Mouse (Mus musculus): ENCODE measurements around the gene Cd99l2.
"Not testable (repeated sequence)": the region's sequence is repeated elsewhere in the genome, so short reads cannot be mapped to it uniquely, and the experiment has no call there.

Cd99l2 gene

GRCm38 (mm10) chrX:71492634-71493278 is at the start of gene Cd99l2:
Gene Cd99l2 (minus strand): TSS chrX:71492849.
- peak; percentile 89 for DNase-seq (ENCODE audit: low spot score)

DNA sequence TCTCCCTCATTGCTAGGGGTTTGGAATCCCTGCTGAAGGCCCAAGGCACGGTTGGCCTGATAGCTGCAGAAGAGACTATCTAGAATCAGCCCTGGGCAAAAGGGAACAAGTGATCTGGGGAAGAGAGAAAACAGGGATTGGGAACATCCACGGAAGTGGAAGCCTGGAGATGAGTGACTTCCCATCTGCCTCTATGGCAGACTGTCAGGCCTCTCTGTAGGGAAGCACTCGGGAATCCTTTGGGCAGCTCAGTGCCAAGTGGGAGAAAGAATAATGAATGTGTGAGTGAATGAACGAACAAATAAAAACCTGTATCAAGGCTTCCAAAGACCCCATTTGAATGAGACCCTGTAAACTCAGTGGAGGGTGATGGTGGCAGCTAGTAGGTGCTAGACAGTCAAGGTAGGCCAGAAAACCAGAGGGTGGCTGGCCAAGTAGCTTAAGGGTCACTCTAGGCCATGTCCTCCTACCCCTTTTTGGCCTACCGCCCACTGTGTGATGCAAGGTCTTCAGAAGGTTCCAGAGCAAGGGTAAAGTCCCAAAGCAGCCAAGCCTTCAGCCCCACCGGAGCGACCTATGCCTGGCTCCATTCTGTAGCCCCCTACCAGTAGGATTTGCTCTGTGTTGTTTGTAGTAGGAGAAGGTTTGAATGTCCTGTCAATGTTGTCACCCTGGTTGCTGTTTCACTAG is 48.3 kb upstream of the Cd99l2 start:
- no peak for DNase-seq (ENCODE audit: low spot score)

DNA sequence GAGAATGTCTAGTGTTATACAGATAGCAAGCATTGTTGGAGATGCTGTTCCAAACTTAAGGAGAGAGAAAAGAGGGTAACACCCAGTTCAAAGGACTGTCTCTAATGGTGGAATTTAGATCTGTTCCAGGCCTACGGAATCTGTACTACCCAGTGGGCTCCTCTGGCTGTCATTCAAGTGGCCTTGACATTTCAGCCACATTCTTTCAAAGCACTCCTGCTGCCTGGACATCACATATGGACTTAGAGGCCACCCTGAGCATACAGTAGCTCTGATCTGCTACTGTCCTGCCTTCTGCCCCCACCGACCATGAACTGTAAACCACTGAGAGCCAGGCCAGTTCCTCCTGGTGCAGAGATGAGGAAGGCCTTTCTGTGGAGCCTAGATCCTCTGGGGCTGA is 45.1 kb upstream of the Cd99l2 start:
- DNase-seq (ENCODE audit: low spot score), result no peak

DNA sequence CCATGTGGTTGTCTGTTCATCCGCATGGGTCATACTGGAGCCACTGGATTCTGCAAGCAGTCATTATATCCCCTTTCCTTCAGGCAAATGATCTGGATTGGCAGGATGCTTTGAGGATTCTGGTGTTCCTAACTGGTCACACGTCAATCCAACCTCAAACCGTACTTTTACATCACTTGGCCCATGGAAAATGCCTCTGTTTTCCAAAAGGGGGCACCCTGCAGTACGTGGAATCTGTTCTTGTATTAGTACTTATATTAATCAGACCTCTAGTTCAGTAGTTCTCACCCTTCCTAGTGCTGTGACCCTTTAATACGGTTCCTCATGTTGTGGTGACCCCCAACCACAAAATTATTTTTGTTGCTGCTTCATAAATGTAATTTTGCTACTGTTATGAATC is 41.5 kb upstream of the Cd99l2 start:
- DNase-seq (ENCODE audit: low spot score), result no peak

- DNase-seq (ENCODE audit: low spot score), result no peak
Measured at GRCm38 (mm10) chrX:71532635-71533034, 40.0 kb upstream of the Cd99l2 start.

DNA sequence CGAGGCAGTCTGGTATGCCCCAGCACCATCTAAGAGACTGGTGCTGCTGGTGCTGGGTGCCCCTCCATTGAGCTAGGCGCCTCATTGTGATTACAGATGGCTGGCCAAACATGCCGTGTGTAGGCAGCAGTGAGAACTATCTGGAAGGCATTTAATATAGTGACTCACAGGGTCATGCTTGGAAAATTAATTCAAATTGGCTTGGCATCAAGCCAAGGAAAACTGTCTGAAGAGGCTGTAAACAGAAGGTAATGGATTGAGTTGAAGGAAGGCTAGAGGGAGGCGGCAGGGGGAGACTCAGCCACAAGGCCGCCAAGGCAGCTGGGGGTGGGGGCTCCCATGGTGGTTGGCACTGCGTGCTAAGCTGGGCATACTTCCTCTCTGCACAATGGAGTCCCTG is 36.0 kb upstream of the Cd99l2 start:
- DNase-seq (ENCODE audit: low spot score), result no peak

DNA sequence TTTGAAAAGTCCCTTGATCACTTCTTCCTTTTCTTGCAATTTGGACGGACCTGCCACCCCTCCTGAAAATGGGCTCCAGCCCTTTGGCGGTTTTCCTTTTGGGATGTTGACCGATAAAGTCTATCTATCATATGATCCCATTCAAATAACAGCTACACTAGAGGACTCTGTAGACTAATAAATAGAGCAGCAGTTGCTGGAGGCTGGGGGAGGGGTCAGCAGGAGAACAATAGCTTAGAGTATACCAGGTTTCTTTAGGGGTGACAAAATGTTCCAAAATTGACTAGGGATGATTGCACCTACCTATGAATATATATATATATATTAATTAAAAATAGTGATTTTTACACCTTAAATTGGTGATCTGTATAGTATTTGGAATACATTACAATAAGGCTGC is 35.5 kb upstream of the Cd99l2 start:
- DNase-seq (ENCODE audit: low spot score), result no peak

DNA sequence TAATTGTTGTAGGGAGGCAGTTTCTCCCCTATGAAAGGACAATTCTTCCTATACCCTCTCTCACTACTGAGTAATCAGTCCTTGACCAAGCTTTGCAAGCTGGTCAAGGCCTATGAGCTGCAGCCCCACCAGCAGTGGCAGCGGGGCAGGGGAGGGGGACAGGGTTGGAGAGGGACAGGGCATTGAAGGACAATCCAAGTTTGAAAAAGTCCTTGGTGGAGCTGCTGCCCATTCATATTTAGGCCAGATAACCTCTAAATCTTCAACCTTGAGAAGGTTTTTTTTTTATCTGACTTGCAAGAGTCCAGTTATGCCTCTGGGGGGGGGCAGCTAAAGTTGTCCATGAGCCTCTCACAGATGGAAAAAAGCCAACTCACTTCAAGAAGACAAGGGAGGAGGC is 34.8 kb upstream of the Cd99l2 start:
- no peak for DNase-seq (ENCODE audit: low spot score)

- DNase-seq (ENCODE audit: low spot score), result no peak
Measured at GRCm38 (mm10) chrX:71525593-71526299, 33.1 kb upstream of the Cd99l2 start.

GRCm38 (mm10) chrX:71524310-71524709 is 31.7 kb upstream of the Cd99l2 start:
- DNase-seq (ENCODE audit: low spot score), result no peak

DNA sequence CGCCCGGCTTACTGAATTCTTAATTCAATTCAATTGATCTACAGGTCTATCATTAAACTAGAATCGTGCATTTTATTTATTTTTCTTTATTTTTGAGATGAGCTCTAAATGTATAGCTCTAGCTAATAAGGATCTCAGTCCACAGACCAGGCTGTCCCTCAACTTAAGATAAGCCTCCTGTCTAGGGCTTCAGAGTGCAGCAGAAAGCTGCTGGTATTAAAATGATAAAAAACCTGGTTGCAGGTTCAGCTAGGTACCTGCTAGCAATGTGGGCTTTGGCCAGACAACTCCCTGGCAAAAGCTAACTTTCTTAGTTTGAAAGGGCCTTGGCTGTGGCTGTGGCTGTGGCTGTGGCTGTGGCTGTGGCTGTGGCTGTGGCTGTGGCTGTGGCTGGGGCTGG is 30.2 kb upstream of the Cd99l2 start:
- no peak for DNase-seq (ENCODE audit: low spot score)

GRCm38 (mm10) chrX:71519252-71519651 is 26.6 kb upstream of the Cd99l2 start:
- DNase-seq (ENCODE audit: low spot score), result no peak

DNA sequence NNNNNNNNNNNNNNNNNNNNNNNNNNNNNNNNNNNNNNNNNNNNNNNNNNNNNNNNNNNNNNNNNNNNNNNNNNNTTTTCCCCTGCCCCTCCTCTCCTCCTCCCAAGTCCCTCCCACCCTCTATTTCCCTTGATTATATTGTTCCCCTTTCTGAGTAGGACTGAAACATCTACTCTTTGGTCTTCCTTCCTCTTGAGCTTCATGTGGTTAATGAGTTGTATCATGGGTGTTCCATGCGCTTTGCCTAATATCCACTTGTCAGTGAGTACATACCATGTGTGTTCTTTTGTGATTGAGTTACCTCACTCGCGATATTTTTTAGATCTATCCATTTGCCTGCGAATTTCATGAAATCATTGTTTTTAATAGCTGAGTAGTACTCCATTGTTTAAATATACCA is 13.9 kb upstream of the Cd99l2 start:
- DNase-seq (ENCODE audit: low spot score), result not testable (repeated sequence)

GRCm38 (mm10) chrX:71493279-71493656 is 619 bp upstream of the Cd99l2 start:
- DNase-seq (ENCODE audit: low spot score), result peak; percentile 33

DNA sequence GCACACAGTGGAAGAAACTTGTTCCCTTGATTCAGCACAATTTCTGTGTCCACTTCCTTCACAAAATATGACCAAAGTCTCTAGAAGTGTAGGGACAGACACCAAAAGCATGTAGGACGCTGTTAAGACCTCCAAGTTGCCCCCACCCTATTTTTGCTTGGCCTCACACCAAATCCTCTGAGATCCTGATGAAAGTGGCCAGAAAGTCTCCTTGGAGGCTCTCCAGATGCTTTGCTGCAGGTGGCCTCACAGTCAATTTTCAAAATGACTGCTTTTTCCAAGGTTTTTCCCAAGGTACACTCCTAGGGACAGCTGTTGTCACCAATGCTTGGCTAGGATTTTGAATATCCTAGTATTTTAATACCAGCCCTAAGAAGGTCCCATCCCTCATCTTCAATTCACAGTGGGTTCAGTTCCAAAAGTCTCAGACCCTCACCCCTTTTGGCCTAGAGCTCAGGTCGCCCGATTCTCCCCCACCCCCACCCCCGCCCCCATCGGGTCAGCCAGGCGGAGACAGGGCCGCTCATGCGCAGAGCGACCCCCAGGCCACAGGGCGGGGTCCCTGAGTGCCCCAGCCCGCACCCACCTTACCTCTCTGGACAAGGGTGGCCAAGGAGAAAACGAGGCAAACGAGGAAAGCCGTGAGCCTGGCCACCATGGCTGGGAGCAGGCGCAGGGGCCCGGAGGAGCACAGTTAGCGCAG is 567 bp downstream of the Cd99l2 start:
- no peak for DNase-seq (ENCODE audit: low spot score)

DNA sequence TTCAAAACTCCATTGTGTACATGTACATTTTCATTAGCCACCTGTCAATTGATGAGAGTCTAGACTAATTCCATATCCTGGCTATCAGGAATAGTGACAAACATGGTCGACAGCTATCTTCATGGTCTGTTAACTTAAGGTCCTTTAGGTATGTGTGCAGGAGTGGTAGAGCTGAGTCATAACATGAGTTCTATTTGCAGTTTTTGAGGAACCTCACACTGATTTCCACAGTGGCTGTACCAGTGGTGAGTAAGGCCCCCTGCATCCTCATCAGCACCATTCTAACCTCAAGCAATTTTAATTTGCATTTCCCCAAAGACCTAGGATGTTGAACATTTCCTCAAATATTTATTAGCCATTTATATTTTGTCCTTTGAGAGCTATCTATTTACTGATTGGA is 3.3 kb downstream of the Cd99l2 start:
- no peak for DNase-seq (ENCODE audit: low spot score)

- DNase-seq (ENCODE audit: low spot score), result no peak
Measured at GRCm38 (mm10) chrX:71482244-71482643, 10.4 kb downstream of the Cd99l2 start.

- no peak for DNase-seq (ENCODE audit: low spot score)
Measured at GRCm38 (mm10) chrX:71475992-71476391, 16.7 kb downstream of the Cd99l2 start.

GRCm38 (mm10) chrX:71475497-71475896 is 17.2 kb downstream of the Cd99l2 start:
- no peak for DNase-seq (ENCODE audit: low spot score)

GRCm38 (mm10) chrX:71475084-71475483 is 17.6 kb downstream of the Cd99l2 start:
- DNase-seq (ENCODE audit: low spot score), result no peak

GRCm38 (mm10) chrX:71474296-71474956 is 18.2 kb downstream of the Cd99l2 start:
- DNase-seq (ENCODE audit: low spot score), result no peak

DNA sequence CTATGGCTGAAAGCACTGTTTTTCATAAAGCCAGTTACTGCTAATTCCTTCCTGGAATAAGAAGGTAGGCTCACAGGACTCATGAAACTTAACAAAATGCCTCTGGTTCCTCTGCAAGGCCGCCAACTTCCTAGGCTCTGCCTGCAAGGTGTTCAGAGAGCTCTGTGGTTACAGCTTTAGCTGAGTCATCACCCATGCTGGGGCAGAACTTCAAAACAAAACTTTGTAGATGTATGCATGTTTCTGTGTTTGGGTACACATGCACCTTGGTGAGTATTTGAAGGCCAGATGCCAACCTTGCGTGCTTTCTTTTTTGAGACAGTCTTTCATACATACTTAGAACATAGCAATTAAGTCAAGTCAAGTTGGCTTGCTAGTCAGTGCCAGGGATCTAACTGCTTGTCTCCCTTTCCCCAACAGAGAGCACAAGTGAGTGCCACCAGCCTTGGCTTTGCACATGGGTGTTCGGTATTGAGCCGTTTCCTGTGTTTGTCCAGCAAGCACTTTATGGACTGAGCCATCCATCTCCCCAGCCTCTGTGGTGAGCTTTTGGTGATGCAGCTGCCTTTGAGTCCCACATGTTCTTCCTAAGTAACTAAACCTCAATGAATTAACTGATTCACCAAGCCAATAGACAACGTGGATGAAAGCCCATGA is 23.9 kb downstream of the Cd99l2 start:
- no peak for DNase-seq (ENCODE audit: low spot score)
